Mouse (Mus musculus) kidney, adult 9 months (tissue): Measurements from ENCODE around the gene Npsr1.
A peak's percentile ranks its signal among the peaks of the same experiment; 100 is the strongest.

Experiments used
- DNase-seq: peaks from one replicate; pipeline ENCODE4 v3.0.0; 2022

The Npsr1 gene

GRCm38 (mm10) chr9:24097696-24098095 is at the start of gene Npsr1:
Npsr1 (plus strand) TSS chr9:24097996.
- DNase-seq: no peak

GRCm38 (mm10) chr9:24051538-24051937 is 46.3 kb upstream of the Npsr1 start:
- no peak for DNase-seq

GRCm38 (mm10) chr9:24063251-24063650 is 34.5 kb upstream of the Npsr1 start:
- no peak for DNase-seq

GRCm38 (mm10) chr9:24071664-24072063 is 26.1 kb upstream of the Npsr1 start:
- no peak for DNase-seq

- no peak for DNase-seq
These were observed 20.2 kb upstream of the Npsr1 start for GRCm38 (mm10) chr9:24077596-24077995.

- DNase-seq: no peak
These were observed 5.9 kb upstream of the Npsr1 start for GRCm38 (mm10) chr9:24091875-24092274.

- DNase-seq: no peak
These were observed 730 bp downstream of the Npsr1 start for GRCm38 (mm10) chr9:24098526-24098925.

- DNase-seq: no peak
These were observed 1.8 kb downstream of the Npsr1 start for GRCm38 (mm10) chr9:24099631-24100030.

- peak; percentile 31 for DNase-seq
These were observed 21.6 kb downstream of the Npsr1 start for GRCm38 (mm10) chr9:24119423-24119822.

- no peak for DNase-seq
These were observed 35.3 kb downstream of the Npsr1 start for GRCm38 (mm10) chr9:24133142-24133541.

- DNase-seq: no peak
These were observed 38.6 kb downstream of the Npsr1 start for GRCm38 (mm10) chr9:24136354-24136753.

- DNase-seq: no peak
These were observed 46.5 kb downstream of the Npsr1 start for GRCm38 (mm10) chr9:24144341-24144740.

GRCm38 (mm10) chr9:24157208-24157607 is 59.4 kb downstream of the Npsr1 start:
- DNase-seq: no peak

- DNase-seq: no peak
These were observed 62.6 kb downstream of the Npsr1 start for GRCm38 (mm10) chr9:24160409-24160808.

- no peak for DNase-seq
These were observed 70.7 kb downstream of the Npsr1 start for GRCm38 (mm10) chr9:24168501-24168900.

GRCm38 (mm10) chr9:24170728-24171127 is 72.9 kb downstream of the Npsr1 start:
- no peak for DNase-seq

GRCm38 (mm10) chr9:24178744-24179143 is 80.9 kb downstream of the Npsr1 start:
- DNase-seq: no peak

- DNase-seq: no peak
These were observed 83.1 kb downstream of the Npsr1 start for GRCm38 (mm10) chr9:24180926-24181325.

- no peak for DNase-seq
These were observed 88.5 kb downstream of the Npsr1 start for GRCm38 (mm10) chr9:24186289-24186688.

- DNase-seq: no peak
These were observed 91.9 kb downstream of the Npsr1 start for GRCm38 (mm10) chr9:24189511-24190260.

- no peak for DNase-seq
These were observed 92.4 kb downstream of the Npsr1 start for GRCm38 (mm10) chr9:24190261-24190588.

- DNase-seq: no peak
These were observed 100.5 kb downstream of the Npsr1 start for GRCm38 (mm10) chr9:24198254-24198653.

- no peak for DNase-seq
These were observed 113.8 kb downstream of the Npsr1 start for GRCm38 (mm10) chr9:24211636-24212035.

- no peak for DNase-seq
These were observed 119.9 kb downstream of the Npsr1 start for GRCm38 (mm10) chr9:24217721-24218120.

GRCm38 (mm10) chr9:24236461-24236860 is 138.7 kb downstream of the Npsr1 start:
- no peak for DNase-seq
